Comparison of ENCODE assay signal across 17 mouse cellular contexts in the genomic region with DNA sequence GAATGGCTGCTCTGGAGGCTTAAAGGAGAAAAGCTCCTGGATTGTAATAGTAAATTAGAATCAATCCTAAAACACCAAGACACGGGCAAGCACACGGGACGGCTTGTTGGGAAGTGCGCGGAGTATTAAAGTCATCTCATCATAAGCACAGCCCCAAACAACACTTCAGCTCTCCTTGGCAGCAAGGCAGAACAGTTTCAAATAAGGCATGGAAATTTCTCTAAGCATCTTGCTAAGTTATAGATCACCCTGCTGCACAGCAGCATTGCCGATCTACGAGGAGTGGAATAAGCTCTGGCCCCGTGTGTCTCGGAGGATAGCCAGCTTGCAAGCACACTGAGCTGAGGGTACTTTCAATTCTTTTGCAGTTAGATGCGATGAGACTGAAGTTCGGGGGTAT. TPM values are rescaled to one million over a fixed set of nuclear protein-coding genes. Genes with fewer than 3 reads are reported as not detected.
"Had no signal": no experiment of that assay in that cellular context is flagged by ENCODE, and none has a peak within 500 bp of the region (broad histone marks: within the 10 kb centered on the region; RNA-seq: fewer than 3 reads in every experiment).

No protein-coding gene starts in this region.

- H3K27me3 ChIP-seq: limb, embryonic 13.5 days; midbrain, embryonic 12.5 days; neural tube, embryonic 13.5 days had no signal

- H3K4me2 ChIP-seq: limb, embryonic 13.5 days; midbrain, embryonic 12.5 days; neural tube, embryonic 13.5 days had no signal

- H3K36me3 ChIP-seq: limb, embryonic 13.5 days; midbrain, embryonic 12.5 days; neural tube, embryonic 13.5 days had no signal

- H3K4me3 ChIP-seq: layer of hippocampus, adult 2 months; limb, embryonic 13.5 days; midbrain, embryonic 12.5 days; neural tube, embryonic 13.5 days had no signal

- ATAC-seq: hindbrain, embryonic 16.5 days; inflammation-experienced regulatory T-cells, adult 6 months; midbrain, embryonic 16.5 days had no signal

- H3K9me3 ChIP-seq: limb, embryonic 13.5 days; midbrain, embryonic 12.5 days; neural tube, embryonic 13.5 days had no signal

- DNase-seq: kidney, adult 8-10 months; kidney, postnatal 4 days; left cerebral cortex, postnatal 4 days; lung, adult 18-20 months; retina, postnatal 1 day; right cerebral cortex, postnatal 4 days; thymus, postnatal 36 days had no signal

- H3K9ac ChIP-seq: limb, embryonic 13.5 days; liver, embryonic 14.5 days; midbrain, embryonic 12.5 days; neural tube, embryonic 13.5 days had no signal

- H3K27ac ChIP-seq: kidney, postnatal 0 days; layer of hippocampus, adult 2 months; limb, embryonic 13.5 days; liver, embryonic 14.5 days; midbrain, embryonic 12.5 days; neural tube, embryonic 13.5 days had no signal

- H3K4me1 ChIP-seq: limb, embryonic 13.5 days; midbrain, embryonic 12.5 days; neural tube, embryonic 13.5 days had no signal

RNA-seq across cellular contexts. Expression of a gene that starts 13.8 kb away (rescaled TPM):
- total RNA-seq: megakaryocyte-erythroid progenitor cell, adult 5-6 weeks had no signal
- polyA plus RNA-seq: inflammation-experienced regulatory T-cells, adult 6 months had no signal
